Mouse (Mus musculus): Measurements from ENCODE around the gene Tmem94.

Tmem94 gene

GRCm38 (mm10) chr11:115808696-115809310 is 43.6 kb downstream of the Tmem94 start:
- peak; percentile 65 to 83 for DNase-seq

GRCm38 (mm10) chr11:115809311-115809781 is 44.1 kb downstream of the Tmem94 start:
- DNase-seq = peak; percentile 69 to 88

DNA sequence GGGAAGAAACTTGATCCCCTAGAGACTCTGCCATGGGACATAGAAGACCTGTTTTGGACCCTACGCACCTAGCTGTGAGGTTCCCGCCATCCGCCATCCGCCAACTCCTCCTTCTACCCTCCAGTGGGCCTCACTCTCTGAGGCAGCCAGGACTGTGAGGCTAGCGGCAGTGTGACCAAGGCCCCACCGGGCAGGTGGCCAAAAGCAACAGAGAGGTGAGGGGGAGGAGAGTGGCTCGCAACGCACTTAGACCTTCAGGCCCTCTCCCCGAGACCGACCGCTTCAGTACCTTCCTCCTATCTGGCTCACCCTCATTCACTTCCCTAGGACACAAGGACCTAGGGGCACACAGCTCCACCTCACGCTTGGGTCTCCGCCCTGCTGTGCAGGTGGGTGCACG is 45.1 kb downstream of the Tmem94 start:
- peak; percentile 84 to 93 for DNase-seq

GRCm38 (mm10) chr11:115811381-115812093 is 46.3 kb downstream of the Tmem94 start:
- DNase-seq = no peak

DNA sequence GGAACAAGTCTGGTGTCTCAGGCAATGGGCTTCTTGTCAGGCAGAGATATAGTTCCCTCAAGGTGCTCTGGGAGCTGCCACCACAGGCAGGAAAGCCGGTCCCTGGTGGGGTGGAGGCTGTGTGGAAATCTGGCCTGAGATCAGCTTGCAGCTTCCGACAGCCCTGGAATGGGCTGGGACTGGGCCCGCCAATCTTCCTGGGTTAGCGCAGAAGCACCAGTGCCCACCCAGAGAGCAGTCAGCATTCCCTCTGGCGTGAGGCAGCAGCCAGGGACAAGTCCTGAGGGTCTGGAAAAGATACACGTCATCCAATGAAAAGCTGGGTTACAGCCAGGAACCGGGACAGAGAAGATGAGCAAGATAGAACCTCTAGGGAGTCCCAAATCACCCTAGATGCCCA is 46.9 kb downstream of the Tmem94 start:
- peak; percentile 67 to 87 for DNase-seq

DNA sequence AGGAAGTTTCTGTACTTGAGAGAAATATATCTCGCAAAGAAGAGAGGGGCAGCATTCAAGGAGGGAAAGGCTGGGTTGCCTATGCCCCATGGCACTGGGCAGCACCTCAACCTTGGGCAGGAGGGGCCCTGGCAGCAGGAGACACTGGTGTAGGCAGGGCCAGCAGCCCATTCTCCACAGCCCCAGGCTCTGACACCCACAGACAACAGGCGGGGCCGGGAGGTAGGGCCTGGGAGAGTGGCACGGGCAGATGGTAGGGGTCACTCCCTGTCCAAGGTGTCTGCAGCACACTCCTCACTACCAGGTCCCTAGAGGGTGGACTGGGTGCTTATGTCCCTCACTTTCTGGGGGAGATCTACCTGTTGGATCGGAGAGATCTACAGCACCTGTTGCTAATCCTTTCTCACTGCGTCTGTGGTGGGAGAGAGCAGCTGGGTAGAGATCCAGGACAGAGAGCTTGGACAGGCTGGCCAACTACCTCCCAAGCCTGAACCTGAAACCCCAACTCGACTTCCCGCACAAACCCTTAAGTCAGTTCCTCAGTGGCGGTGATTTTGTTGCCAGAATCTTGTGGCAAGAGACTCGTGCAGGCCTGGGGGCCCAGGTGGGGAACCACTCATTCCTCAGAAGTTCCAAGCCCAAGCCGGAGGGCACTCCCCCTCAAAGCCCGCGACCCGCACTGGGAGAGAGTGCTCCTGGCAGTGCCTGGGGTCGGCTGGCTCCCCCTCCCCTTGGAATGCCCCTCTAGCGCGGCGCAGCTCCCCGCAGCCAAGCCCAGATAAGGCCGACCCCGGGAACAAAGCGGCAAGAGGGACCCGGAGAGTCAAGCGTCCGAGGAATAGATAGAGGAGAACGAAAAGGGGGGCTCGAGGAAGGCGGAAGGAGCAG is 47.5 kb downstream of the Tmem94 start:
- peak; percentile 41 to 77 for DNase-seq

GRCm38 (mm10) chr11:115813507-115814296 is 48.5 kb downstream of the Tmem94 start, which contains the start of gene Caskin2:
Caskin2 (minus strand) TSS chr11:115813639.
- DNase-seq = peak; percentile 98 to 99

GRCm38 (mm10) chr11:115814605-115815450 is 49.6 kb downstream of the Tmem94 start, which contains the start of gene Tsen54:
Tsen54 (plus strand) TSS chr11:115814724.
- DNase-seq = peak; percentile 91 to 93

DNA sequence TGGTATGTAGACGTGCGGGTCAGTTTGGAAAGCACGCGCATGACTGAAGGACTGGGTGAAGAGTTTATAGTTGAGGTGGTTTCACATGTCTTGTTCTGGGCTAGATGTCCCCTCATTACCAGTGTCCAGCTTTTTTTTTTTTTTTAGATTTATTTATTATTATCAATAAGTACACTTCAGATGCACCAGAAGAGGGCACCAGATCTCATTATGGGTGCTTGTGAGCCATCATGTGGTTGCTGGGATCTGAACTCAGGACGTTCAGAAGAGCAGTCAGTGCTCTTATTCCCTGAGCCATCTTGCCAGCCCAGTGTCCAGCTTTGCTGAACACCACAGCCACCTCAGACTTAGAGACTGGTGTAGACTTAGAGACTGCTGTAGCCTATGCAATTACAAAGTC is 52.1 kb downstream of the Tmem94 start:
- DNase-seq = peak in 1 of 2 experiments; percentile 41

- peak; percentile 30 to 74 for DNase-seq
Observed at GRCm38 (mm10) chr11:115819915-115820623, 54.8 kb downstream of the Tmem94 start.

DNA sequence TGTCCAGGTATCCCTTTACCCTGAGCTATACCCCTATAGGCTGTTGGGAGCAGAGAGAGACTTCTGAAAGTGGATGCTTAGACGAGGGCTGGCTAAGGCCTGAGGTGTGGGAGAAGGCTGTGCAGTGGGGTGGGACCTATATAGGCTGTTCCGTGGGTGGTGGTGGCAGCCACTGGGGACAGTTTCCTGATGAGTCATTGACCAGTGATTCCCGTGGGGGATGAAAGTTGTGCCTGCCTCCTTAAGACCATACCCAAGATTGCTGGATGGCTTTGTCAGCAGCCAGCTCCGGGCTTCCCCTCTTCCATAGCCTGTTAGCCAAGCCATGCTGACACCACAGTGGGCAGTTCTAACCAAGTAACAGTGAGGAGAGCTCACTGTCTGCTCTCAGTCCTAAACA is 55.8 kb downstream of the Tmem94 start:
- no peak for DNase-seq

- peak; percentile 96 to 98 for DNase-seq
Observed at GRCm38 (mm10) chr11:115823774-115824740, 58.8 kb downstream of the Tmem94 start, which contains the start of gene Llgl2. Llgl2 (plus strand) TSS chr11:115824049.

GRCm38 (mm10) chr11:115824813-115825212 is 59.6 kb downstream of the Tmem94 start:
- DNase-seq = no peak

- DNase-seq = no peak
Observed at GRCm38 (mm10) chr11:115826487-115826886, 61.3 kb downstream of the Tmem94 start.

GRCm38 (mm10) chr11:115827624-115828023 is 62.4 kb downstream of the Tmem94 start:
- DNase-seq = no peak

DNA sequence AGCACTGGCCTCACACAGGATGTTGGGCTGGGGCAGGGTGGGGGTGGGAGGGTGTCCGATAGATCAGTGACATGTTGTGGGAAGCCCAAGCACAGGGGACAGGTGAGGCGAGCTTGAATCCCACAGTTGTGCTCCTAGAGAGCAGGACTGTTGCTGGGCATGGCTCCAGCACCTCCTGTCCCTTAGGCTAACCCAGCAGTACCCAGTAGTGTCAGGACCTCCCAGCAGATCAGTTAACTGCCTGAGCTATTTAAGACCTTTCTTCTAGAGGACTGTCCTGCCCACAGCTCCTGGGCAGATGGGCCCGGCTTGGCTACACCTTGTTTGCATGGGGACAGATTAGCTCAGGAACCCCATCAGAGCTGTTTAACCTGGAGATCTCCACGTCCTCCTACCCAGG is 63.8 kb downstream of the Tmem94 start:
- peak in 1 of 2 experiments; percentile 72 for DNase-seq

GRCm38 (mm10) chr11:115830550-115831325 is 65.5 kb downstream of the Tmem94 start:
- peak; percentile 63 to 82 for DNase-seq

DNA sequence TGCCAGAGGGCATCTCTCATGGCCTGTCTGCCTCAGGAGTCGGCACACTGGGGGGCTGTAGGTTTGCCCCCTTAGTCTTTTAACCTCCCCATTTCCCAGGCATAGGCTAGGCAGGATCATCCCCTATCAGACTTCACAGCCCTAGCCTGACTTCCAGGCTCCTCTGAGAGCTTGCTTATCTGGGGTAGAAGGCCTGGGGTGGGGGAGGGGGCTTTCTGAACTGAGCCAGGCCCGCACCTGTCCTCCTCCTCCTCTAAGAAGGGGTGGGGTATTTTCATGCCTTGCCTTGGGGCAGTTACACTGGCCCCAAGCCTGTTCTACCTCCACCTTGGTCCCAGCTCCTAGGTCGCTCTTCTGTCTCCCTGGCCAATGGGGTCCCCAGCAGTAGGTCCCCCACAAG is 66.3 kb downstream of the Tmem94 start:
- no peak for DNase-seq
